ENCODE assay signal across 15 mouse cellular contexts in genomic region chr9:94580071-94580737, GRCm38 (mm10).
"Had no signal": no experiment of that assay in that cellular context is flagged by ENCODE, and none has a peak within 500 bp of the region (broad histone marks: within the 10 kb centered on the region; RNA-seq: fewer than 3 reads in every experiment).

No protein-coding gene starts in this region.

- H3K4me1 ChIP-seq: limb, embryonic 13.5 days; midbrain, embryonic 12.5 days; neural tube, embryonic 12.5 days; stomach, embryonic 15.5 days had no signal

- H3K36me3 ChIP-seq: limb, embryonic 13.5 days; midbrain, embryonic 12.5 days; neural tube, embryonic 12.5 days; stomach, embryonic 15.5 days had no signal

- H3K9ac ChIP-seq: limb, embryonic 13.5 days; liver, embryonic 14.5 days; midbrain, embryonic 12.5 days; neural tube, embryonic 12.5 days; stomach, embryonic 15.5 days had no signal

- H3K4me2 ChIP-seq: limb, embryonic 13.5 days; midbrain, embryonic 12.5 days; neural tube, embryonic 12.5 days; stomach, embryonic 15.5 days had no signal

- H3K9me3 ChIP-seq: limb, embryonic 13.5 days; megakaryocyte, embryonic 14.5 days; midbrain, embryonic 12.5 days; neural tube, embryonic 12.5 days; stomach, embryonic 15.5 days had no signal

- ATAC-seq: hindbrain, postnatal 0 days had no signal

- DNase-seq: kidney, adult 11 months; kidney, adult 9 months; kidney, postnatal 10 days; left cerebral cortex, postnatal 4 days; right cerebral cortex, postnatal 14 days; thymus, adult 2 months; thymus, postnatal 25 days had no signal

- H3K27me3 ChIP-seq: limb, embryonic 13.5 days; megakaryocyte, embryonic 14.5 days; midbrain, embryonic 12.5 days; neural tube, embryonic 12.5 days; stomach, embryonic 15.5 days had no signal

- H3K4me3 ChIP-seq: limb, embryonic 13.5 days; megakaryocyte, embryonic 14.5 days; midbrain, embryonic 12.5 days; neural tube, embryonic 12.5 days; stomach, embryonic 15.5 days had no signal

- H3K27ac ChIP-seq: hindbrain, postnatal 0 days; limb, embryonic 13.5 days; liver, embryonic 14.5 days; macrophage; midbrain, embryonic 12.5 days; neural tube, embryonic 12.5 days; stomach, embryonic 15.5 days had no signal
